ENCODE assay signal across 10 mouse cellular contexts in genomic region chr8:83565731-83566375, GRCm38 (mm10). TPM values are rescaled to one million over a fixed set of nuclear protein-coding genes. Genes with fewer than 3 reads are reported as not detected.
DNase-seq lines count a peak whose midpoint lies in the region; ATAC-seq and TF ChIP-seq lines count a peak whose summit lies in the region.
"Had no signal": no experiment of that assay in that cellular context is flagged by ENCODE, and none has a peak within 500 bp of the region (broad histone marks: within the 10 kb centered on the region; RNA-seq: fewer than 3 reads in every experiment).

No protein-coding gene starts in this region.

- peak; percentile 24; the same call in 1 of the 2 replicates for TF ChIP-seq CTCF in cerebellum, adult 2 months (IDR thresholded peaks at IDR 0.05; ENCODE audit: borderline replicate concordance, insufficient read depth, low read depth, low read length)

- ATAC-seq in forebrain, embryonic 15.5 days (replicated peaks), result peak; percentile 14

- H3K9ac ChIP-seq in forebrain, embryonic 15.5 days (replicated peaks), result no peak overlapping the region

- H3K27me3 ChIP-seq in cerebellum, adult 2 months (ENCODE audit: control insufficient read depth, insufficient read depth, low read length), result no peaks in the 10 kb centered on the region
- H3K27me3 ChIP-seq in forebrain, embryonic 15.5 days, result no peaks in the 10 kb centered on the region

- no peak overlapping the region for H3K27ac ChIP-seq in cerebellum, adult 2 months (ENCODE audit: insufficient read depth, low read length)
- no peak overlapping the region for H3K27ac ChIP-seq in forebrain, embryonic 15.5 days (replicated peaks)

- WGBS in cerebellum, adult 2 months, result 77% methylated on average over 9 of the region's 9 CpGs
- WGBS in forebrain, embryonic 15.5 days, result 78% methylated on average over 9 of the region's 9 CpGs

- no peaks in the 10 kb centered on the region for H3K9me3 ChIP-seq in forebrain, embryonic 15.5 days

- H3K4me3 ChIP-seq in cerebellum, adult 2 months (replicated peaks; ENCODE audit: insufficient read depth, low read depth, low read length), result no peak overlapping the region
- H3K4me3 ChIP-seq in forebrain, embryonic 15.5 days, result no peak overlapping the region

- H3K36me3 ChIP-seq in forebrain, embryonic 15.5 days, result 0 out of 2 replicates have a peak, but pooled peaks cover 6% of the 10 kb centered on the region

- TF ChIP-seq POLR2A in cerebellum, adult 2 months (IDR thresholded peaks at IDR 0.05; ENCODE audit: borderline replicate concordance, insufficient read depth, low read length), result no peak

- peaks cover 5% of the 10 kb centered on the region for H3K4me1 ChIP-seq in cerebellum, adult 2 months (ENCODE audit: control insufficient read depth, insufficient read depth, low read length)
- peaks cover 13% of the 10 kb centered on the region for H3K4me1 ChIP-seq in forebrain, embryonic 15.5 days

- no peak overlapping the region for H3K4me2 ChIP-seq in forebrain, embryonic 15.5 days (replicated peaks)

- DNase-seq in layer of hippocampus, adult 11-12 months (ENCODE audit: low spot score), result peak; percentile 22
- no peak for DNase-seq in layer of hippocampus, postnatal 14 days (ENCODE audit: low spot score in 2 of 2)
- peak; percentile 17 to 29 for DNase-seq in cerebellum, adult 2 months
- peak; percentile 8 to 32 for DNase-seq in layer of hippocampus, postnatal 10 days (ENCODE audit: low spot score in 2 of 2)
- DNase-seq in neural tube, embryonic 10.5 days (ENCODE audit: extremely low spot score, low spot score), result peak; percentile 13
- DNase-seq in urinary bladder, postnatal 10 days (ENCODE audit: low spot score), result no peak
- DNase-seq in gastrocnemius, postnatal 25 days, result no peak

RNA-seq across cellular contexts. Expression of gene Ndufb7, which starts 0.6 kb away (rescaled TPM):
- total RNA-seq in layer of hippocampus, postnatal 14 days (2021), result 100 to 1,000 TPM; 152 to 158 TPM
- polyA plus RNA-seq in cerebellum, adult 2 months (2012; rRNA removed), result 394 and 445 TPM in 2 replicates
- polyA plus RNA-seq in forebrain, embryonic 15.5 days (2015; fragmentation: Nextera tagmentation; extraction: Ambion mirVana), result 327 and 356 TPM in 2 replicates
- 100 to 1,000 TPM; 161 to 175 TPM for total RNA-seq in layer of hippocampus, postnatal 10 days (2021)
- total RNA-seq in gastrocnemius, postnatal 25 days (2021), result 100 to 1,000 TPM; 349 to 360 TPM

RNA-seq across cellular contexts. Expression of gene Olfr370, which starts 30.3 kb away (rescaled TPM):
- total RNA-seq in layer of hippocampus, postnatal 14 days (2021), result not detected
- not detected in 2 replicates for polyA plus RNA-seq in cerebellum, adult 2 months (2012; rRNA removed)
- polyA plus RNA-seq in forebrain, embryonic 15.5 days (2015; fragmentation: Nextera tagmentation; extraction: Ambion mirVana), result 0.06 and 0.08 TPM in 2 replicates
- total RNA-seq in layer of hippocampus, postnatal 10 days (2021), result not detected
- total RNA-seq in gastrocnemius, postnatal 25 days (2021), result not detected
- total RNA-seq: layer of hippocampus, adult 8-10 months had no signal
- polyA plus RNA-seq: spleen, adult 2 months had no signal

RNA-seq across cellular contexts. Expression of gene Tecr, which starts 41.9 kb away (rescaled TPM):
- total RNA-seq in layer of hippocampus, postnatal 14 days (2021), result 100 to 1,000 TPM; 521 to 544 TPM
- 1,238 and 1,304 TPM in 2 replicates for polyA plus RNA-seq in cerebellum, adult 2 months (2012; rRNA removed)
- 683 and 712 TPM in 2 replicates for polyA plus RNA-seq in forebrain, embryonic 15.5 days (2015; fragmentation: Nextera tagmentation; extraction: Ambion mirVana)
- 100 to 1,000 TPM; 532 to 604 TPM for total RNA-seq in layer of hippocampus, postnatal 10 days (2021)
- 100 to 1,000 TPM; 313 to 489 TPM for total RNA-seq in gastrocnemius, postnatal 25 days (2021)

RNA-seq across cellular contexts. Expression of gene Dnajb1, which starts 42.1 kb away (rescaled TPM):
- 10 to 100 TPM; 31.8 to 33.7 TPM for total RNA-seq in layer of hippocampus, postnatal 14 days (2021)
- 29.9 and 33.0 TPM in 2 replicates for polyA plus RNA-seq in cerebellum, adult 2 months (2012; rRNA removed)
- polyA plus RNA-seq in forebrain, embryonic 15.5 days (2015; fragmentation: Nextera tagmentation; extraction: Ambion mirVana), result 59.8 and 63.0 TPM in 2 replicates
- total RNA-seq in layer of hippocampus, postnatal 10 days (2021), result 10 to 100 TPM; 29.4 to 33.5 TPM
- total RNA-seq in gastrocnemius, postnatal 25 days (2021), result 1 to 10 TPM; 4.6 to 6.0 TPM

Comparison
In these comparisons a context has a peak if more than half of its experiments do, and no peak if none do; other contexts are left out.
1. DNase-seq: peak in layer of hippocampus, adult 11-12 months (single experiment), cerebellum, adult 2 months (2 of 2), layer of hippocampus, postnatal 10 days (2 of 2) and neural tube, embryonic 10.5 days (single experiment); none in layer of hippocampus, postnatal 14 days (0 of 2), urinary bladder, postnatal 10 days (single experiment) and gastrocnemius, postnatal 25 days (single experiment).